Mouse (Mus musculus) megakaryocyte, adult 5-6 weeks (primary cell): ENCODE measurements around the gene Vipr2. TPM values are rescaled to one million over a fixed set of nuclear protein-coding genes. Genes with fewer than 3 reads are reported as not detected.

Experiments used
- ATAC-seq: 2 replicates; pipeline ENCODE4 v1.8.0; 2016; ENCODE audit warnings: mild to moderate bottlenecking, inconsistent platforms; ENCODE audit not compliant: poor library complexity, severe bottlenecking
- total RNA-seq, 2 experiments: library from RNA; stranded (forward) in 1 of 2; stranded (reverse) in 1 of 2; fragments of 153-499, 151-499 nt in 1 of 2; fragments of 221-1000, 200-1000 nt in 1 of 2; gene quantifications; 2 replicates each; pipeline versions ENCODE4 v1.2.3 to v1.2.4; 2015 to 2017

Vipr2 gene
- total RNA-seq (2015) (0.31 and 1.4 TPM in 2 replicates), total RNA-seq (2017) (0.07 TPM in 1 of 2 replicates, not detected in the other)

DNA sequence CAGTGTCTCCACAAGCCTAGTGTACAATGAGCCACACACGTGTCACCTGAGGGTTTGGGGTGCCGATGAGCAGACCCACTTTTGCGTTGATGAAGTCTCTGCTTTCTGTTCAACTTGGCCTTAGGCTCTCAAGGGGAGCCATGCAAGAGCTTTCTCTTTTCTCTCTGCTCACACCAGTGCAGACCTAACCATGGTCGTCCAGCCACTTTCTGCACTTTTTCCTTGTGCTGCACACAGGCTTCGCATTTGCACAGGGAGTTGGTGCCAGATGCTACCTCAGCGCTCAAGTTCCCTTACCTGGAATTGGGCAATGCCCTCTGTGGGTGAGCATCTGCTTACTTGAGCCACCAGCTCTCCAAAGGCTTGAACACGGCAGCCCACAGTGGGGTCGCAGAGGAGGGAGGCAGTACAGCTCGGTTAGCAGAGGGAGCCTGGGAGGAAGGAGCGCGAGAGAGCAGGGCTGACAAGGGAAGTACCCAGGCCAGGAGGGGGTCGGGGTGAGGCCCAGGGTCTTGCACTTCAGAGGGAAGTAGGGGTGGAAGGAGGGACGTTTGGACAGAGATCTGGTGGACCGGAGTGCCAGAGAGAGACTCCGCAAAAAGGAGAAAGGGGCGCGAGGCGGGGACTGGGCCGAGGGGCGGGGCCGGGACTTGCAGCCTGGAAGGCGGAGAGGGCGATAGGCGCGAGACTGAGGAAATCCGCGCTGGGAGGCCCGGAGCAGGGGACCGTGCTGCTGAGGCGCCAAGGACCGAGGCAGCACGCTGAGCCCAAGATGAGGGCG lies at the start of gene Vipr2:
Gene Vipr2, plus strand, starts transcription at position 653 of the 781 bp plus-strand sequence.
- peak; percentile 80 for ATAC-seq

DNA sequence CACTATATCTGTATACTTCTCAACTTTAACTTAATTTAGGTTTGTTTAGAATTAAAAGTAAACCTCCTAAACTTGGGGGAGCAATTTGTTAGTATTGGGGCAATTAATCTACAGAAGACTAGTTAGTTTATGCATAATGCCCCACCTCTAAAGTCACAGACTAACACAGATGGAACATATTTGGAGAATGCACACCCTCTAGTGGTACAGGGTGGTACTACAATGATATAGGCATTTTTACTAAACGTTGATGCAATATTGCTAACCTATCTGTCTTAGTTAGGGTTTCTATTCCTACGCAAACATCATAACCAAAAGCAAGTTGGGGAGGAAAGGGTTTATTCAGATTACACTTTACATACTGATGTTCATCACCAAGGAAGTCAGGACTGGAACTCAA lies 49.4 kb upstream of the Vipr2 start:
- ATAC-seq: peak; percentile 98

DNA sequence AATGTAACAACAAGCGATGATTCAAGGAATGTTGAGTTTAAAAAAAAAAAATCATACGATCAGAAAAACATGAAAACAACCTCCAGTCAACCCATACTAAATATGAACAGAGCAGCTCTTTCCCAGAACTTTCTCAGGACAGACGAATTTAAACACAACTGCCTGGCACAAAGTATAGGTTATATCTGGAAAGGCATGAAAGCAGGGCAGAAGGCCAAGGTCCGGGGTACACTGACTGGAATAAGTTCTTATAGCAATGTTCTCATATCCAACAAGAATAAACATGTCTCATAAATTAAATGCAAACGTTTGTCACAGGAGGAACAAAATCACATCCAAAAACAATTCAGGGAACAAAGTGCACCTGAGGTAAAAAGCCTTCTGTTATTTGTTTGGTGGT lies 42.2 kb upstream of the Vipr2 start:
- no peak for ATAC-seq

DNA sequence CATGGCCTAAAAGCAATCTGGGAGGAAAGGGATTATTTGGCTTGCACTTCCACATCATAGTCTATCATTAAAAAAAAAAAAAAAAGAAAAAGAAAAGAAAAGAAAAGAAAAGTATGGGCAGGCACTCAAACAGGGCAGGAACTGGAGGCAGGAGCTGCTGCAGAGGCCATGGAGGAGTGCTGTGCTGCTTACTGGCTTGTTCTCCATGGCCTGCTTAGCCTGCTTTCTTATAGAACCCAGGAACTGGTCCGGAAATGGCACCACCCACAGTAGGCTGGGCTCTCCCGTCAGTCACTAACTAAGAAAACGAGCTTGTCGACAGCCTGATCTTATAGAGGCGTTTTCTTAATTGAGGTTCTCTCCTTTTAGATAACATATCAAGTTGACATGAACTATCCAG lies 32.7 kb upstream of the Vipr2 start:
- ATAC-seq: no peak

DNA sequence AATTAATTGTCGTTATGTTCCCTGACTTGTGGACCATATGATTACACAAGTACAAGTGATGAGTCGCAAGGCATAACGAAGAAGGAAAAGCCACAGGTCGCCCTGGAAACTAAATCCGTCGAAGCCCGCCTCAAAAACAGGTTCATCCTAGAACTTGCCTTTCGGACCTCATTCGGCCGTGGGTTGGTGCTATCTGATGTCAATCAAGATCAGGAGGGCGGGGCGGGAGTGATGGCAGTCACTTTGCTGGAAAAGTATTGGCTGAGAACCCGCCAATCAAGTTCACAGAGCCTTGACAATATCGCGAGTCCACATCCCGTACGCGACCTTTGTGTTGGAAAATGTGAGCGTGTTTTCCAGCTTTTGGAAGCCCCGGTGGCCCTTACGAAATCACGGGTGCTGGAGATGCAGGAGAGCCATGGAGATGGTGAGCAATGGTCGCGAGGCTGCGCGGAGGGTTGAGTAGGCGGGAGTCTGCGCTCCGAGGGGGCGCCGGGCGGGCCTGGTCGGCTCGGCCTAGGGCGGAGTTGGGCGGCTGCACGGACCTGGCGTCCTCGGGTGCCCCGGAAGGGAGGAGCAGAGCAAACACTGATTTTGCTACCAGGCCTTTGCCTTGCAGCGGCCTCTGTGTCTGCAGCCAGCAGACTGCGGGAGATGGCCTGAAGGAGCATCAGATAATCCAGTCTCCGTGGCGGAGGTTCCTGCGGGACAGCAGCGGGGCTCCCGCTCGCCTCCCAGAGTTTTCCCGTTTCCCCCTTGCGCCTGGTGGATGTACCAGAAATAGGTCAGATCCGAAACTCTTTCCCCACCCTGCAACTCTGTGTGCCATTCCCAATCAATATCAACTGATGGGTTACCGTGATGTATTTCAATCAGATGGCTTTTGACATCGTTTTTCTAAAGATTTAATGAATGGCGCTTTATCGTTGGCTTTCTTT lies 29.8 kb upstream of the Vipr2 start, which contains the start of gene Zfp386:
Gene Zfp386, plus strand, starts transcription at position 285 of the 938 bp plus-strand sequence.
- peak; percentile 95 for ATAC-seq

DNA sequence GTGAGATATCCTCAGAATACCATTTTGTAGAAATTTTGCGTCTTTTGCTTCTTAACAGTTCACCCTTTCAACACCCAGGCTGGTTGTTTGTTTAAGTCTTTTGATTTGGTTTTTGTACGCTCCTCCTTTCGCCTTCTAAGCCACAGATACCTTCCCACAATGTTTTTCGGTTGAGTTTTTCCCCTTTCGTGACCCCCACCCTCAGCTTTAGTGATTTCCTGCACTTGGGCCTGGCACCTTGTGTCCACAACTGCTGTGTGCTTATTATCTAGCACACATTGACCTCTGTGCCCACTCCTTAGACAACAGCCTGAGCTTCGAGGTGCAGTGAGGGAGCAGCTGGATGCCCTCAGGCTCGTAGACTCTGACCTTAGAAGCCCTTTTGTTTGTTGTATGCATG lies 28.8 kb upstream of the Vipr2 start:
- ATAC-seq: no peak

DNA sequence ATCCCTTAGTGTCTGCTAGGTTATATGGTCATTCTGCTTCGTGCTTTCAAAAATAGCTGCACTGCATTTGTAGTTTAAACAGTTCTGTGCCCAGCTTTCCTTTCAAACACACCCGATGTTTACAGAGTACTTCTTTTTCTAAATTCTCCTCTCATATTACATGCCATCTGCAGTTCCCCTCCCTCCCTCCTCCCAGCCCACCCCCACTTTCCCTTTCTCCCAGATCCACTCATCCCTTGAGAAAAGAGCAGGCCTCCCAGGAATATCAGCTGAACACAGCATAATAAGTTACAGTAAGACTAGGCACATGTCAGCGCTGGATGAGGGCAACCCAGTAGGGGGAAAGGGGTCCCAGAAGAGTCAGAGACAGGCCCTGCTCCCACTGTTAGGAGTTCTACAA lies 28.3 kb upstream of the Vipr2 start:
- no peak for ATAC-seq

DNA sequence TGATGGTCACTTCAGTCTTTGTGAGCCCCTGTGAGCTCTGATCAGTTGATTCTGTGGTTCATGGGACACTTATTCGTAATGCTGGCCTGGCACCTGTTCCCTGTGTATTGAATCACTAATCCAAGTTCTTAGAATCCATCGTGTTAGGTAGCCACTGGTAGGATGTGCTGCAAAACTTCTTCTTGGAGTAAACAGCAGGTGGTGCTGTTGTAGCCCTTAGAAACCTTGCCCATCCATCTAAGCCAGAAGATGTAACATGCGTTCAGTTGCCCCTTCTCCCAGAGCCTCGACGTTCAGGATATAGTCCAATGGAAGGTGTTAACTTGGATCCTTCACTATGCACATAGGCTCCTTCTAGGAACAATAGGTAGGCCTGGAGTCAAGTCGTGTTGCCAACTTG lies 27.8 kb upstream of the Vipr2 start:
- peak; percentile 27; the same call in 1 of the 2 replicates for ATAC-seq

DNA sequence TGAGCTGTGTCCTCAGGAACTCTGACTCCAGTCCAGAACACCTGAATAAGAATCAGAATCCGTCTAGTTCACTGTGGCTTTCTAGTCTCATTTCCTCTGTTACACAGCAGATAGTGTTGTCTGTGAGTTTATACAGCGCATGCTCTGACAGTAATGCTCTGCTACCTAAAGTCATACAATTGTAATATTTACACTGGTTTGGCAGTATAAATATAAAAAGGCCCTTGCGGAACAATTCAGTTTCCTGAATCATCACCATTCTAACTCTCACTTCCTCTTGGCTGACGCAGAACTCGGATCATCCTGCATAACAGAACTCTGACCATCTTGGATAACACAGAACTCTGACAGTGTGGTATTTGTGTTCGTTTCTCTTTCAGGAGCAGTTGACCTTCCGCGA lies 23.2 kb upstream of the Vipr2 start:
- ATAC-seq: peak; percentile 88

DNA sequence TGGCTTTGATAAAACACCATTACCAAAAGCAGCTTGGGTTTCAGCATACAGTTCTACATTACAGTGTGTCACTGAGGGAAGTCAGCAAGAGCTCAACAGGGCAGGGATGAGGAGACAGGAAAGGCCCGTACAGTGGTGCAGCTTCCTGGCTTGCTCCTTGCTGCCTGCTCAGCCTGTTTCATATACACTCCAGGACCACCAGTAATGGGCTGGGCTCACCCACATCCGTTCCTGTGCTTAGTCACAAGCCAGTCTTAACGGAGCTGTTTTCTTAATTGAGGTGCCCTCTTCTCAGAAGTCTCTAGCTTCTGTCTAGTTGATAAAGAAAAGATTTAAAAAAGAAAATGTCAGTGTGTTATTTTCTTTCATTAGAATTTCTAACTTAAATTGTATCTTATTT lies 21.4 kb upstream of the Vipr2 start:
- ATAC-seq: no peak

DNA sequence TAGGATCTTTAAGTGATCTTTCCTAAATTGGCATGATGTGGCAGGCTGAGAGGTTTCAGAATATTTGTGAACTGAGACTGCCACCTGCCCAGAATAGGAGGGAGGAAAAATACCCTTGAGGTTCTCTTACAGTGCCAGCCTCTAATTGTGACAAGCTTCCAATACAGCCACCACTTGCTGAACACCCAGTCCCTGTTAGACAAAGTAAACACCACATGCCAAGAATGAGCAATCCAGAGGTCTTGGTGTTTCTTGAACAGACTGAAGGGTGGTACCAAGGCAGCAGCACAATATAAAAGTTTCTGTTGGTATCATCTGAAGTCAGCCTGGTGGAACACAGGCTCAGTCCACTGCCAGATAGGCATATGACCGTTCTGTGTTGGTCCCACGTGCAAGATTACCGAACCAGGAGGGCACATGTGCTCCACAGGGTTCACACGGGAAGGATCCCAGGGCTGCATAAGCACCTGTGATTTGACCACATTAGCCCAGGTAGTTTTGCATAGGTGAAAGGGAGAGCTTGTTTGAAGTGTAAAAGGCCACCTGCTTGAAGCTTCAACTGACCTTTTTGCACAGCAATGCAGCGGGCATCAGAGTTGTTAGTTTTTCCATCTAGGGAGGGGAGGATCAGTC lies 15.8 kb upstream of the Vipr2 start:
- no peak for ATAC-seq

DNA sequence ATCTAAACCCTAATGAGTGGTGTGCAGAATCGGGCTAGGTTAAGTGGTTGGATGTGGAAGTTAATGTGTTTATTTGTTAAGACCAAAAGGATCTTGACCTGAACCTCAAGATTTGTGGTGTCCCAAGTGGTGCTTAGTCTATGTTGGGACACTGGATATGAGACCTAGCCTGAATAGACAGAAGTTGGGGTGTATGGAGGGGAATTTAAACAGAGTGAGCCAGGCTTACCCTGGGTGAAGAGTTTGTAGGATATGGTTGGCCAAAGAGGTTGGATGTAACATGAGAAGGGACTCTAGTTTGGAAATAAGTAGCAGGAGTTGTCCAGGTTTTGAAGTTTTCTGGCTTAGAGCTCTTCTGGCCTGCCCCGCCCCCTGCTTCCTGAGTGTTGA lies 15.3 kb upstream of the Vipr2 start:
- ATAC-seq: no peak

DNA sequence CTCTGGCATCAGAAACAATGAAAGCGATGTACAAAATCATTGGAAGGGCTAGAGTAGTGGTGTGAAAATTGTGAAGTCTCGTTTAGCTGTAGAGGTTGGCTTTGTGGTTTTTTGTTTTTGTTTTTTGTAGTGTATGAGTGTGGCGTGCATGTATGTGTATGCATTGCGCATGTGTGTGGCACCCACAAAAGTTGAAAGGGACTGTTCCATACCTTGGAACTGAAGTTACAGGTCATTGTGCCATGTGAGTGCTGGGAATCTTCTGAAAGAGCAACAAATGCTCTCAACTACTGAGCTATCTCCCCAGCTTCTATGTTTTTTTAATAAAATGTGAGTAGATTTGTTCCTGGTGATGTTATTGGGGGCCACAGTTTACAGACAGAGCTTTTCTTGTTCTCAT lies 14.5 kb upstream of the Vipr2 start:
- ATAC-seq: no peak

DNA sequence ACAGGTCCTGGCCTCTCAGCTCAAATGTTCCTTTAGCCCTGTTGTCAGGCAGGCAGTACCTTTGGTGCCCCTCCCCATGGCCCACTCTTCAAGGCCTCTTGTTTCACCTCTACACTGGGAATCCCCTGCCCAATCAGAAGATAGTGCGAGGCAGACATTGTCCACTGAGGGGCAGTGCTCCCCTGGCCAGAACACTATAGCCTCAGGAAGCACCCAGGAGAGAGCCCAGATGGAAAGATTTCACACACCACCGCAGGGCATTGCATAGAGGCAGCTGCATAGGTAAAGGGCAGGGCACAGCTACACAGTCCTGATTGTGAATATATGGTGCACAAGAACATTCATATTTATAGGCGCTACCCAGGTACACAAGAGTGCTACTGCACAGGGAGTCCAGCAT lies 6.5 kb upstream of the Vipr2 start:
- ATAC-seq: peak; percentile 86

DNA sequence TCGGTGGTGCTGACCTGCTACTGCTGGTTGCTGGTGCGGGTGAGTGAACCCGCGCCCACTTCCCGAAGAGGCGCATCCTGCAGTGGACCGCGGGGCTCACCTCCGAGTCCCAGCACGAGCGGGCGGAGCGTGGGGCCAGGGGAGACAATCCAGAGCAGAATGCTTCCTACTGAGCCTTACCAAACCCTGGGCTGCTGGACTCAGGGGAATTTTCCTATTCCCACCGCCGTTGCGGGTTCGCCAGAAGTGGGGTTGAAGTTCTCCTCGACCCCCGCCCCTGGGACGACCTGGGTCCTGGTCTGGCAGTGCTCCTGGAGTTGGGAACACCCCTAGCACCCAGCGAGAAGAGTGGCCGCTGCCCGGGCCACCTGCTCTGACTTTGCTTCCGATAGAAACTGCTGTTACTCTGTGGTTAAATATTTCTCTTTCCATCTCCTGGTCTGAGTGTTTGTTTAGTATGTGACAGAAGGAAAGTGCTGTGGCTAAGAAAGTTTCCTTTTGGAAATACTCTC lies 385 bp downstream of the Vipr2 start:
- 0 out of 2 replicates have a peak, but pooled peaks have one; percentile 2 for ATAC-seq

DNA sequence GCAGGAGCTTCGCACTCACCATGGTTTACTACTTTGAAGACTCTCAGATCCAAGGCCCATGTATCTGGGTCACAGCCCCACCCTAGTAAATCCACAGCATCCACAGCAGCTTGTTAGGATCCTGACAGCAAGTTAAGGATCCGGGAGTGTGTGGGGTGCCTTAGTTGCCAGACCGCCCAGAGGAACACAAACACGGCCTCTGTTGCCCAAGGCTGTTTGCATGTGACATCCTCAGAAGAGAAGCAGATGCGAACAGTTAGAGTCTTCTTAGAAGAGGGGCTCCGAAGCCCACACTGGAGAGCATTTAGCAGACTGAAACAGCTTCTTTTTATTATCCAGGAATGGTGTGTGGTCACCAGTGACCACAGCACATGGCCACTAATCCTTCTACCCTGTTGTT lies 5.6 kb downstream of the Vipr2 start:
- no peak for ATAC-seq

DNA sequence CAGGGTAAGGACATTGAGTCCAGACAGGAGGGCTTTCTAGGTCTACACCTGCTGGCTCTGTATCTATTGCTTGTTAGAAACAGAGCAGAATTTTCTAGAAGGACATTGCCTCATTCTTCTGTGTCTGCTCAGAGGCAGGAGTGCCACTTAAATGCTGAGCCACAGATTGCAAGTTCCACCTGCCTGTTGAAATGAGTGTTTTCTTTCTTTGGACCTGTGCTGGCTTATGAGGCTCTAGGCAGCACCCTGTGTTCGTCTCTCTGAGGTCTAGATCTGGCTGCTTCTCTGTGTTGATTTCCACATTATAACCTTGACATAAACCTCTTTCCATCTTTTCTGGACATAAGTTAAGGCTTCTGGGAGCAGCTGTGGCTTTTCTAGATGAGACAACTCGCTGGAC lies 6.8 kb downstream of the Vipr2 start:
- no peak for ATAC-seq

DNA sequence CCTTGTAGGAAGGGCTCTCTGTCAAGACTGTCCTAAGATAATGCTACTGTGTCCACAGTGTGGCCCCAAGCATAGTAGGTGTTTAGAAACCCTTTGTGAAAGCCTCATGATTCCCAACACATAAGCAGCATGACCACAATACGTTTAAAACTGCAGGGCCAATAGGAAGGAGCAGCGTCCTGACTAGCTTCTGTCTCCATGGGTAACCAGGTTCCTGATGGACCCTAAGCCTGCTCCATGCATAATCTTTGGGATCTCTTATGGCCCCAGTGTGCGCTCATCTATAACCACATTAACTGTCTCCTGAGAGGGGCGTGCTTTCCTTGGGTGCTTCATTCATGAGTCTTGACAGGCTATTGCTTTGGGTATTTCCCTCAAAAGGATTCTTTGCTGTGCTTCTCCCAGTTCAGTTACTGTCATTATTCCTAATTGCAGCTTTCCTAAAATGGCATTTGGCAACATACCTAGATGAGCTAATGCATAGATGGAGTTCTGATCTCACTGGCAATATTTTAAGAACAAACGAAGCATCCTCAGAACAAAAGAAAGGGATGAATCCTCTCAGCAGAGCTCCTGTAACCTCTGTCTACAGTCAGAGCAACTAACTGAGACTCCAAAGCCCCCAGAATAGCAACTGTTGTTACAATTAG lies 9.6 kb downstream of the Vipr2 start:
- no peak for ATAC-seq

DNA sequence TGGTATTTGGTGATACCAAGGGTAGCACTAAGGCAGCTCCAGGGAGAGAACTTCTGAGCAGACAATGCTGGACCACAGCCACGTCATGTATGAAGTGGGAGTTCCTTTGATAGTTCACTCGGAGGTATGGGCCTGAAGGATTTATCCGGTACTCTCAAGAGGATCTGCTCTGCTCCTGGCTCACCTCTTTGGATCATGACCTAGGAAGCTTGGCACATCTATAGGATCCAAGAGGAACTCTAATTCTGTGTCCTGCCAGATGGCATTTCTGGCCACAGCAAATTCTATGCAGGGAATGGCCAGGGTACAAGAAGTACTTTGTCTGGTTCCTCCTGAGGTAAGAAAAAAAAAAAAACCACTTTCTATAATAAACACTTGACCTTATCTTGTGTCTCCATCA lies 12.3 kb downstream of the Vipr2 start:
- ATAC-seq: no peak

DNA sequence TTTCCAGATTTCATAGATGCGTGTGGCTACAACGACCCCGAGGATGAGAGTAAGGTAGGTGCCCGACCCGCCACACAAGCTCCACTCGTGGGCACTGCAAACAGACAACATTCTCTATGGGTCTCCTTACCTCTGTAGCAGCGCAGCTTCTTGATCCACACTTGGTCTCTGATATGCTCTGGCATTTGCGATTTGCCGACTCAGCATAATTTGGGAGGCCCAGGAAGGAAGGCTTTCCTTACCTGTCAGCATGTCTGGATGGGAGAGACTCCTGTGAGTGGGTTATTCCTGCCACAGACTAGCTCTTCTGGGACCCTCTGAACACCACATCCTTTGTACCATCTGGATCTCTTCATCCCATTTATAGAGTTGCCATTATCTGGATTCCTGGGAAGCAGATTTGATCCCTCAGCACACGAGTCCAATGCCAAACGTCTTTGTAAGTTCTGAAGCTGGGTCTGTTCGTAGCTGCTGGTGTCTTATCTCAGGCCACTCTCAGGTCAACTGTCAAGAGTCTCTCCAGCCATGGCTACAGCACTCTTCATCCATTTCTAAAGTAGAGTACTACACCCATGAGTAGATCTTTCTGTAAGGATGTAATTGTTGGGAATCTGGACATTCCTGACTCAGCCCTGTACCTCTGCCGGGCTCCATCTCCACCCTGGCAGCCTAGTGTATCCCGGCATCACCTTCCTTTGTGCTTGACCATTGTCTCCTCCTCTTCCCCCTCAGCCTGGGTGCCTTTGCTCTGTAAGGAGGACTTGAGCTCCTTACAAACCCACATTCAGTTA lies 17.4 kb downstream of the Vipr2 start:
- ATAC-seq: no peak
